Mouse (Mus musculus) adrenal gland, postnatal 36 days (tissue): ENCODE measurements around the gene Srebf2. TPM values are rescaled to one million over a fixed set of nuclear protein-coding genes. Genes with fewer than 3 reads are reported as not detected.

ENCODE experiments used
- DNase-seq, 2 experiments: peaks; one replicate each; pipeline ENCODE4 v3.0.0; 2021; ENCODE audit warnings: mixed read lengths in 1 of 2
- total RNA-seq, 2 experiments: library from RNA; stranded (reverse); gene quantifications; 2 replicates each; pipeline ENCODE4 v1.2.3; 2021

Gene Srebf2
- total RNA-seq, 2 experiments from 2014 or later, result 80.3 to 113 TPM

DNA sequence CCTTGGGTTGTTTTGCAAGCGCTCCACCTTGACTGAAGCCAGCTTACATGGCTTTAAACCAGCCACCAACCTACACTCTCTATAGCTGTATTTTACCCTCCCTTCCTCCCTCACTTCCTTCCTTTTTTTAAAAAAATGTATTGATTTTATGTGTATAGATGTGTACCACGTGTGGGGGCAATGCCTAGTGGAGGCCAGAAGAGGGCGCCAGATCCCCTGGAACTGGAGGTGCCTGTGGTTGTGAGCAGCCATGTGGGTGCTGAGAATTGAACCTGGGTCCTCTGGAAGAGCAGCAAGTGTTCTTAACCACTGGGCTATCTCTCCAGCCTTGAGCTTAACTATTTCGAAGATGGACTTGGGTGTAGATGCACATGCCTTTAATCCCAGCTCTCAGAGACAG lies 35.3 kb downstream of the Srebf2 start:
- no peak for DNase-seq

DNA sequence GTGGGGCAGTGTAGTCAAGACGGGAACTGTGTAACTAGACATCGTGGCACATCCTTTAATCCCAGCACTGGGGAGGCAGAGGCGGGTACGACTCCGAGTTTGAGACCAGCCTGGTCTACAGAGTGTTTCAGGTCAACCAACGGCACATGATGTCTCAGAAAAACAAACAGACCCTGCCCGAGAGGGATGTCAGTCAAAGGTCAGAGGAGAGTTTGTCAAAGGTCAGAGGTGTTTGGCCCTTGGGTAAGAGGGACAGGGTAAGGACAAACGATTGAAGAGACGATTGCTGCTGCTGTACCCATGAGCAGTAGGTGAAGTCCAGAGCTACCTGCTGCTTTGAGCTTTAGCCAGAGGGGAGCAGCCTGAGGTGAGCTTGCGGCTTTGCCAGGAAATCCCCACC lies 36.6 kb downstream of the Srebf2 start:
- DNase-seq, result no peak

DNA sequence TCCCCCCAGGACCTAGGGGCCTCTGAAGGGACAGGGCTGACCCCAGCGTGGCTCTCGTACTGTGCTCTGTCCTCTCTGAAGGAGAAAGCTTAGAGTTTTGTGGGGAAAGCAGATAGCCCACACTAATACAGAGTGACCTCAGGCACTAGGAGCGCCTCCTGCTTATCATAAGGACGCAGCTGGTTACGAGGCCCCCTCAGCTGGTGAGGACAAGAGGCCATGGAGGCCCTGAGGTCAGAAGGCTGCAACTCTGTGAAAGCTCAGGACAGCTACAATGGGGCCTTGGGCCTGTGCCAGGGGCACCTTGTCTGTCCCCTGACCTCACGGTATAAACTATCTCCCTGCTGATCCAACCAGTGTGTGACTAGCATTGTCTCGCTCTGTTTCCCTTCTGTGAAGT lies 37.2 kb downstream of the Srebf2 start:
- no peak for DNase-seq

DNA sequence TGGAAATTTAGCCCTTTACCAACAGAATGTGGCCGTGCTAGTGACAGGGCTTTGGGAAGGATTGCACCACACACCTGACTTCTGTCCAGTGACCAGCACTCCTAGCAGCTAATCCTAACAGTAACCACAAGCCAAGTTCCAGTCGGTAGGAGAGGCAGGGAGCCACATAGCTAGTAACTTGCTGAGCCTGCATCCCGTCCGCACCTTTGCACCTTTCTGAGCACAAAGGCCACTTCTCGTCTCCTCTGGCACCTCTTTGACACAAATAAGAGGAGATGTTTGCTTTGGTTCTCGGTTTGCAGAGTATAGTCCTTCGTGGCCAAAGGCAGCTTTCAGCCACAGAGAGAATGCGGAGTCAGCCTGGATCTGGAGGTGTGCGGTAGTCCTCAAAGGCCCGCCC lies 37.7 kb downstream of the Srebf2 start:
- DNase-seq, result no peak

DNA sequence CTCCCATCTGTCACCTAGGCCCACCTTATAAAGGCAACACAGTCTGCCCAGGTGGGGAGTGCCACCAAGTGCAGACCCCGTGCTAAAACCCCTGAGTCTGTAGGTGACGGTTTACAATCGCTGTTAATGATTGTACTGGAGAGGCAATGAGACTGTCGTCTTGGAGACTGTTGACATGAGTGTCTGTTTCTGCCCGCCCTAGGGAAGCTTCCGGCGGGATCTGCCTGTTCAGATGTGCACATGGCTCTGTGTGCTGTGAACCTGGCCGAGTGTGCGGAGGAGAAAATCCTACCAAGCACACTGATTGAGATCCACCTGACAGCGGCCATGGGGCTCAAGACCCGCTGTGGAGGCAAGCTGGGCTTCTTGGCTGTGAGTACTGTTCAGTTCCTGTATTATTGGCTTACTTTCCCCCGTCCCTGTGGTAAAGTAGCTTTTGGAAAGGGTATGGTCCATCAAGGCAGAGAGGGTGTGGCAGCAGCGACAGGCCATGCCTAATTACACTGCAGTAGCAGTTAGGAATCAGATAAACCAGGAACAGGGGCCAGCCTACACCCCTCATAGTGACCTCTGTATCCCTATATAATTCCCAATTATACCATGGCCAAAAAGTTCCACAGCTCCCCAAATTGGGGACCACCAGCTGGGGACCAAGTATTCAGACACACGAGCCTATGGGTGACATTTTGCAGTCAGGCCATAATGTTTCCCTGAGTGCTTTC lies 38.2 kb downstream of the Srebf2 start:
- DNase-seq, result no peak

DNA sequence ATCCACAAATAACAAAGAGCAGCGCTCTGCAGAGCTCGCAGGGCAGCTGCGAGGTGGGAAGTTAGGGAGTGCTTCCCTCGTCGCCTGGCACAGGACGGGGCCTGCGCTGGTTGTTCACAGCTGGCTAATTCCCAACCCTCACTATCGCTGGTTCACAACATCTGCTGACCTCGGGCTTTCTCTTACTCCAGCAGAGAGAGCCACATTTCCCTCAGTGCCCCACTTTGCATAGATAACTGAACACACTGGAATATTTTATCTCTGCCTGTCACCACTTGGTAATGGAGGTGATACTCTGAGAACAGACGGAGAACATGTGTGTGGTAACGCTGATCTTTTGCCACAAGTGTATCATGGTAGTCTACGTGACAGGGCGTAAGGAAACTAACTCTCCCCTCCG lies 39.1 kb downstream of the Srebf2 start:
- no peak for DNase-seq

DNA sequence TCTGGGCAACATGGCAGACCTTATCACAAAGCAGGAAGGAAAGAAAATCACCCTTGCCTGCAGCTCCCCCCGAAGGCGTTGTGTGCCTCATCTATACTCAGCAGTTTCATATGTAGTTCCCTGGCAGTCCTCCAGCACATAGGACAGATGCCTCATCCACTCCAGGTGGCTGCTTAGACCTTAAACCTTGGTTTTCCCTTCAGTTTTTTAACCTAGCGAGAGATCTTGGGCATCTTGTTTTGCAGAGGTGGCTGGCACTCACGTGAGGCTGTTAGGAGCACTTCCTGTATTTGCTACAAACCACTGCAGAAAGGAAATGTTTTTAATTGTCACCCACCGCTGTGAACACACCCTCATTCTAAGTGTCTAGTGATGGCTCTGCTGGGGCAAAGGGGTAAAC lies 40.0 kb downstream of the Srebf2 start:
- DNase-seq, result no peak

DNA sequence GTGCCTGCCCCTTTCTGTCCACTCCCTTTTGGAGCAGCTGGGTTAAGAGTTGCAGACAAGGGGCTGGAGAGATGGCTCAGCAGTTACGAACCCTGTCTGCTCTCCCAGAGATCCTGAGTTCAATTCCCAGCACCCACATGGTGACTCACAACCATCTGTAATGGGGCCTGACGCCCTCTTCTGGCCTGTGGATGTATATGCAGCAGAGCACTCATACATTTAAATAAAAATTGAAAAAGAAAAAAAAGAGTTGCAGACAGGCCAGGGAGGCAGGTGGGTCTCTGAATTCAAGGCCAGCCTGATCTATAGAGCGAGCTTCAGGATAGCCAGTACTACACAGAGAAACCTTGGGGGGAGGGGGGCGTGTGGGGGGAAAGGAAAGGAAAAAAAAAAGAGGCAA lies 40.4 kb downstream of the Srebf2 start:
- DNase-seq, result no peak

DNA sequence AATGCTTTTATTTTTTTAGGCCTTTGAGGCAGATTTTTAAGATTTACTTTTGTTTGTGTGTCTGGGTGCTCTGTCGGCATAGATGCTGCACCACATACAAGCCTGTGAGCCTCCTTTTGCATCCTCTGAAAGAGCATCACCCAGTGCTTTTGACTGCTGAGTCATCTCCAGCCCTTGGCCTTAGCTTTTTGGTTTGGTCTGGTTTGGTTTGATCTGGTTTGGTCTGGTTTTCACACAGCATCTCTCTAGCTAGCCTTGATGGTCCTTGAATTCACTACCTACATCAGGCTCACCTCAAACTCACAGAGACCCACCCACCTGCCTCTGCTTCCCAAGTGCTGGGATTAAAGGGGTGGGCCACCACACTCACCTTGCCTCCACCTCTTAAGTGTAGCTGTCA lies 40.9 kb downstream of the Srebf2 start:
- no peak for DNase-seq

DNA sequence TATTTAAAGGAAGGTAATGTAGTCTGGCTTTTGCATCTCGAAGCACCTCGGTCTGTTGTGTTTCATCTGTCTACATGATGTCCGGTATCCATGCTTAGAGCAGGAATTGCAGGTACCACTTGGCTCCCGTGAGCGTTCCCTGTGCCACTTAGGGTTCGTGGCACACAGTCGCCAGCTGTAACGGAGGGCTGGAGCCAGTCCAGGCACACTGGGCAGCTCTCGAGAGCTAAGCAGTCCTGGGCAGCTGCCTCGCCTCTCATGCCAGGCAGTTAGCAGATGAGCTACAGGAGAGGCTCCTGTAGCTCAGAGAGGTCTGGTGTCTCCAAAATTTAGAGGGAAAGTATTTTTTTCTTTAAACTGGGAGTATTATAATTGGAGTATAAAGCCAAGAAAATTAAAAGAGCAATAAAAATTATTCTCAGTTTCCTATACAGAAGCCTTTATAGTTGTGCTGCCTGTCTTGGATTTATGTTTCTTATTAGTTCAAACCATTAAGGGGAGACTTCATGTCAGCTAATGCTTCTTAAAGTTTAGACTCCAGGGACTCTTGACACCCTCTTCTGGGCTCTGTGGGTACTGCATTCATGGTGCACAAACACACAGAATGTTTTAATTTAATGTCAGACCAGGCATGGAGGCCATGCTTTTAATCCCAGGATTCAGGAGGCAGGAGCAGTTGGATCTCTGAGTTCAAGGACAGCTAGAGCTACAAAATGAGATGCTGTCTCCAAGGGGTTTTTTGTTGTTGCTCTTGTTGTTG lies 41.7 kb downstream of the Srebf2 start:
- peak; percentile 28 to 53 for DNase-seq

DNA sequence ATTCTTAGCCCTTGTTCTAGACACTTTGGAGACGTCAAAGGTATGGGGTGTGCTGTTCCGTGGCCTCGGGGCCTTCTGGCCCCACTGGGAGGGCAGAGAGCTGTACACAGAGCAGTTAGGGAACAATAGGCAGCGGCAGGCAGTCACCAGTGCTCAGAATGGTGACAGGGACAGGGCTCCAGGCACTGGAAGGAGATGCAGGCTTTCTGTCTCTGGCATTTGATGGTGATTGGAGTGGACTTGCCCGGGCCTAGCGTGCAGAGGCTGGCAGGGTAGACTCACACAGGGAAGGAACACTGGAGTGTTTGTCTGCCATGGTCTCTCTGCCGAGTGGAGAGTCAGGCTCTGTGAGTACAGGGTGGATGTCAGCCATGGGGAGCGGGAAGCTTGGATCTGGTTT lies 45.6 kb downstream of the Srebf2 start:
- DNase-seq, result no peak

DNA sequence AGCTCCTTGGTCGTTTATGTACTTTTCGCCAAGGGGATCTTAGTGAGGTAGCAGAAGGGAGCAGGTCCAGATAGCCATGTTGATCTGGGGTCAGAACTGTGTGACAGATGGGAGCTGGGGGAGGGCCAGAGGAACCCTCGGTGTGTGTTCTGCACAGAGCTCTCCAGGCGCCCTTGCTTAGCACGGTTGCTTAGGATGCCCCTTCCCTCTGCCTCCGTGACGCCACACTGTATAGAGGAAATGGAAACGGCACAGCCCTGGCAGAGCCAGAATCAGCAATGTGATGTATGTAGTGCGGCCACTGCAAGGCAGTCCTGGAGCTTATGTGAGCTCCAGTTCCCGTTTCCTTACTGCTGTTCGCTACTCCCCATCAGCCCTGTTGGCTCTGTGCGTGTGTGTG lies 49.3 kb downstream of the Srebf2 start:
- no peak for DNase-seq

DNA sequence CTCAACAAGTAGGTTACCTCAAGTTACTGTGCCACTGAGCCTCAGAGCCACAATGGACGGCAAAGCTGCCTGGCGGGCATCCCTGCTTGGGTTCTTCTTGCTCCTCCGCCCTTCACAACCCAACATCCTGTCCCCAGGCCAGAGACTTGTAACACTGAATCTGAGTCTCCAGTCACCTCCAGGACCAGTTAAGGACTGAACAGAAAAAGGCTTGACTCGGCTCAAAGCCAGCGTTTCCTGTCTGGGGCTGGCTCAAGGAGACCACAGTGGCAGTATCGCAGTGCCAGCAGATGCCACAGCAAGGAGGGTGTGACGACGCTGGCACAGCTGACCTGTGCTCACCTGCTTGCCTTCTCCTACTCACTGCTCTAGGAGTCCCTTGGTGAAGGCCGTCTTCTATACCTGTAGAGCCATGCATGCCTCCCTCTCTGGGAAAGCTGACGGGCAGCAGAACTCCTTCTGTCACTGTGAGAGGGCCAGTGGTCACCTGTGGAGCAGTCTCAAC lies 50.3 kb downstream of the Srebf2 start:
- DNase-seq, result no peak

DNA sequence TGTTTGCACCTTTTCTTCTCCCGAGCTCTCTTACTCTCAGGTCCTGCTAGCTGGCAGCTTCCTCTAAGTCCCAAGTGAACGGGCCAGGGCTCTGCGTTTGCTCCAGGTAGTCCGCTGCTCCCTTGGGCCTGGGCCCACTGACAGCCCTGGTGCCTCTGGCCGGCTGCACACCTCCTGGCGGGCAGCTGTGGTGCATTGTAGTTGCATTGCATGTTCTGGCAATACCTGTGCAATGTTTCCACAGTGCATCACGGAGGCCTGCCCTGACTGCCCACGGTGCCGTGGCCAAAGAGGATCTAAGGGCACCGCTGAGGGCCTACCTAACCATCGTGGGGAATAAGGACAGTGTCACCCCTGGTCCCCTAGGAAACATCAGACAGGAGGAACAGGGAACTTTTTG lies 51.0 kb downstream of the Srebf2 start:
- no peak for DNase-seq

DNA sequence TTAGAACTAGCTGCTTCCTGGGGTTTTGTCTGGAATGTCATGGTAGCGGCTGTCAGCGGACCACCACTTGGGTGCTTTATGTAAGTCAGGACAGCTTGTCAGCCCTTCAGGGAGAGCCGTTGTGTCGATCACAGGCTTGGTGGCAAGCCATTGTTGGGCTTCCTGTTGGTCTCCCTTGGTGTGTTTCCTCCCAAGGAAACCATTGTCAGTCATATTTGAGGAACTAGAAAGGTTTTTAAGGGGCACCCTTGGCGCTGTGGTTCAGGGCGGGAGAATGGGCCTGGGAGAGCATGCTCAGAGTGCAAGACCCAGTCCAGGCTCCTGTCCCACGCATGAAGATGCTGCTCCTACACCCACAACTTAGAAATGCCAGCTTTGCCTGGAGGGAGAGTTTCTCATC lies 51.4 kb downstream of the Srebf2 start:
- DNase-seq, result no peak

DNA sequence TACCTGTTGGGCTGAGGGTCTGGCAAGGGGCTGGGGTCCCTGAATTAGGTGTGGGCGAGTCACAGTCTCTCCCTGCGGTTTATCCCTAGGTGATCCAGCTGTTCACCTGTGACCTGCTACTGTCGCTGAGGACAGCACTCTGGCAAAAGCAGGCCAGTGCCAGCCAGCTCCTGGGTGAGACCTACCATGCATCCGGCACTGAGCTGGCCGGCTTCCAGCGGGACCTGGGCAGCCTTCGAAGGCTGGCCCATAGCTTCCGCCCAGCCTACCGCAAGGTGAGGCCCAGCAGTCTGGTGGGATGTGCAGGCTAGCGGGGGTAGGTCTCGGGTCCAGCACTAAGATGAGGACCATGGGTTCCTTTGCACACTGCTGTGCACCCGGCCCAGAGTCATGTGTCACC lies 52.6 kb downstream of the Srebf2 start:
- DNase-seq, result no peak

DNA sequence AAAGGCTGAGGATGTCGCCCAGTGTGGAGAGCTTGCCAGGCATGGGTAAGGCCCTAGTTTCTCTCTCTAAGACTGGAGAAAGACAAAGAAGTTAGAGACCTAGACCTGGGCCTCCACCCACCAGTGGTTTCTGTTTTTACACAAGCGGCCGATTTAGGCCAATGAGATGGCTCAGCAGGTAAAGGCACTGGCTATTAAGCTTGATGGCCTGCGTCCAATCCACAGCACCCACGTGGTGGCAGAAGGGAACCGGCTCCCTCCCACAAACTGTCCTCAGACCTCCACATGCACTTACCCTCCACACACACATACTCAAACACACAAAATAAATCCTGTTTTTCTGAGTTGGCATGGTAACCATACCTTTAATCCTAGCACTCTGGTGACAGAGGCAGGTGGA lies 55.1 kb downstream of the Srebf2 start:
- DNase-seq, result no peak

DNA sequence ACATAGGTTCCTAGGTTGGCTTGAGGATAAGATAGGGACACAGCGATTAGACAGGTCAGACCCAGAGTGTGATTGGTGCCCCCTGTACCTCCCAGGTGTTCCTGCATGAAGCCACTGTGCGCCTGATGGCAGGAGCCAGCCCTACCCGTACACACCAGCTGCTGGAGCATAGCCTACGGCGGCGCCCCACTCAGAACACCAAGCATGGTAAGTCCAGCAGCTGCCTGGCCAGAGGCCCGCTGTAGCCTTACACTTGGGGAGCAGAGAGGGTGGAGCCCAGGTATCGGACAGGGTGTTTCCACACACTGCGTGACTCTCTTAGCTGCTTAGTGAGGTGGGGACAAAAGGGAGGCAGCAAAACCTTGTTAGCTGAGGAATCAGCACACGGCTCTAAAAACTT lies 56.1 kb downstream of the Srebf2 start:
- no peak for DNase-seq

DNA sequence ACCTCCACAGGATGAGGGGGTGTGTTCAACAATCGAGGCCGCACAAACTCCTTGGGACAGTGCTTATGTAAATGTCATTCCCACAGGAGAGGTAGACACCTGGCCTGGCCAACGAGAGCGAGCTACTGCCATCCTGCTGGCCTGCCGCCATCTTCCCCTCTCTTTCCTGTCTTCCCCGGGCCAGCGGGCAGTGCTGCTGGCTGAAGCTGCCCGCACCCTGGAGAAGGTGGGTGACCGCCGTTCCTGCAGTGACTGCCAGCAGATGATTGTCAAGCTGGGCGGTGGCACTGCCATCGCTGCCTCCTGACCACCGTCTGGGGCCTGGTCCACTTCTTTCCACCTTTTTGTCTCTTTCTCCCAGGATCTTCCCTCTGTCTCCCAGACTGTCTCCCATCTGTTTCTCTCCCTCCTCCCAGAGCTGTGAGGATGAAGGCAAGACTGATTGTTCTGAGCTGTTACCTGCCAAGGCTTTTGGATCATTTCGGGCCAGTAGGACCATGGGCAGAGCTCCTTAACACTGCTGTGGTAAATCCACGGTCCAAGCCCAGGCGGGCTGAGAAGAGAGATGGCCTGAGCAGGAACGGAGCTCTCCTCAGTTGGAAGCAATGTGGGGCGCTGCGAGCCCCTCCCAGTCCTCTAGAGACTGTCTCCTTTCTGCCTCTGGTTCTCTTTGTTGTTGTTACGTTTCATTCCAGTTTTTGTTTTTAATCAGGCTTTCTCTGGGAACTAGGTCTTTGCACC lies 56.8 kb downstream of the Srebf2 start:
- no peak for DNase-seq

DNA sequence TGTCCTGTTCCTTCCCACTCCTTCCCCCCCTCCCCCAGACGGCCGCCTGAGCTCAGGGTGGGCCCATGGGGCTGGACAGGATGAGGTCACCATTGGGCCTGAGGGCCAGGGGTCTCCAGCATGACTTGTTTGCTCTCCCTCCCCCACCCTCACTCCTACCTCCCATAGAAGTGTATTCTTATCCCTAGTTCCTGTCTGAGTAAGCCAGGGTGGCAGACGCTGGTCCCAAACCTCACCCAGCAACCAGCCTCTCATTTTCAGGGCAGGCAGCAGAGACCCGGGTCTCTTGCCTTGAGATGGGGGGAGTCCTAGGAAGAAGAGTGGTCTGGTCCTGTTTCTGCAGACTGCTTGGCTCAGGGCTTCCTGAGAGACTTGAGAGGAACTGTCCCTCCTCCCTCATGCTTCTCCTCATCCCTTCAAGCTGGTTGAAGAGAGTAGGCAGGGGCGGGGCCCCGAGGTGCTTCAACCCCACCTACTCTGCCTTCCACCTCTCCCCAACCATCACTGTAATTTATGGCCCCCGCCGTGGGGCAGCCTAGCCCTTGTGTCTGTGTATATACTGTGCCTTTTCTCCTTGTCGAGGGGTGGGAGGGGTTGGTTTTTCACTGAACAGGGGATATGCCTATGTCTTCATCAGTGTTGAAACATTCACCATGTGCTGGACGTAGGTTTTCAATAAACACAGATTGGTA lies 57.8 kb downstream of the Srebf2 start:
- no peak for DNase-seq

DNA sequence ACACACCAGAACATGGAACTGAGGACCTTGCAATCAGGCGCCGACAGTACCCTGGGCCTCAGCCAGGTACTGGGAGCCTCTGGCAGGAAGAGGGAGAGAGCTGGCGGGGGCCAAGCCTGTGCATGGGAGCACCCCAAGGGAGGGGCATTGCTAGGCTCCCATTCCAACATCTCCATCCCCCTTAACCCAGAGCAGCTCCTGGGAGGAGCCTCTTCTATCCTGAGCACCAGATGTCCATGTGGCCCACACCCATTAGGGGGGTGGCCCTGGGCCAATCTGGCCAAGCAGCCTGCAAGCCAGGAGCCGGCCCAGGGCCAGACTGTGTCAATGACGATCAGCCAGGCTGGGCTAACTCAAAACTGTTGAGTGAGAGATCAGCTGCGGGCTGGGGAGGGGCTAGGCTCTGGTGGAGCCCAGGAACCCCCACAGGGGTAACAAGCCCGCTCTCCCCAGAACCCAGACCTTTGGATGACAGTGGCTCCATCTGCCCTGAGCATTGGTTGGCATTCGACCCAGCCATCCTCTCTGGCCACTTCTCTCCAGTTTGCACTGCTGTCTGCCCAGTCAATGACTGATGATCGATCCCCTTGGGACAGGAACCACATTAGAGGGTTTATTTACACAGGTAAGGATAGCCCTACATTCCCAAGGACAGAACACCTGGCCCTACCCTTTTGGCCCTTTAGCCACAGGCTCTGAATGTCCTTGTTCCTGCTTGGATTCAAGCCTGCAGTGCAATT lies 59.6 kb downstream of the Srebf2 start:
- DNase-seq, result peak; percentile 49 to 72

DNA sequence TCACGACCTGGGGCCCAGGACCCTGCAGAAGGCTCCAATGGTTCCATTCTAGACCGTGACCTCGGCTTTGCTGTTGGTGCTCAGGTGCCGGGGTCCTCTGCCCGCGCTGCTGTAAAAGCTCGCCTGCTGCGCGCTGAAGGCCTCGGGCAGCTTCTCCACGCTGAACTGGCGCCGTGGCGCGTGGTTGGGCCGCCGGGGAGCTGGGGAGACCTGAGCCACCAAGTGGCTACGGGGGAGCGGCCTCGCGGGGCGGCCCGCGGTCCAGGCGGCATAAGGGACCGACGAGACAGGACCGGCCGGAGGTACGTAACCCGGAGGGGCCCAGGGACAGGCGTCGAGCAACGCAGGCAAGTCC lies 60.1 kb downstream of the Srebf2 start:
- no peak for DNase-seq
